Mouse (Mus musculus): ENCODE results near the gene Phykpl.

Gene Phykpl

GRCm38 (mm10) chr11:51584431-51585248 is at the start of gene Phykpl:
Phykpl (plus strand) TSS chr11:51584757.
- DNase-seq (ENCODE audit: inconsistent age in 2 of 2, low spot score in 1 of 2), result peak; percentile 98 to 99

- DNase-seq (ENCODE audit: inconsistent age in 2 of 2, low spot score in 1 of 2), result no peak
Observed at GRCm38 (mm10) chr11:51538388-51538787, 46.2 kb upstream of the Phykpl start.

- no peak for DNase-seq (ENCODE audit: inconsistent age in 2 of 2, low spot score in 1 of 2)
Observed at GRCm38 (mm10) chr11:51538919-51539758, 45.4 kb upstream of the Phykpl start.

- peak; percentile 93 to 98 for DNase-seq (ENCODE audit: inconsistent age in 2 of 2, low spot score in 1 of 2)
Observed at GRCm38 (mm10) chr11:51539759-51540282, 44.7 kb upstream of the Phykpl start.

GRCm38 (mm10) chr11:51542424-51542823 is 42.1 kb upstream of the Phykpl start:
- DNase-seq (ENCODE audit: inconsistent age in 2 of 2, low spot score in 1 of 2), result no peak

- DNase-seq (ENCODE audit: inconsistent age in 2 of 2, low spot score in 1 of 2), result no peak
Observed at GRCm38 (mm10) chr11:51543487-51544050, 41.0 kb upstream of the Phykpl start.

GRCm38 (mm10) chr11:51544413-51544812 is 40.1 kb upstream of the Phykpl start:
- DNase-seq (ENCODE audit: inconsistent age in 2 of 2, low spot score in 1 of 2), result no peak

- no peak for DNase-seq (ENCODE audit: inconsistent age in 2 of 2, low spot score in 1 of 2)
Observed at GRCm38 (mm10) chr11:51545811-51546210, 38.7 kb upstream of the Phykpl start.

- DNase-seq (ENCODE audit: inconsistent age in 2 of 2, low spot score in 1 of 2), result peak in 1 of 2 experiments; percentile 43
Observed at GRCm38 (mm10) chr11:51551253-51551652, 33.3 kb upstream of the Phykpl start.

- DNase-seq (ENCODE audit: inconsistent age in 2 of 2, low spot score in 1 of 2), result no peak
Observed at GRCm38 (mm10) chr11:51552091-51552490, 32.5 kb upstream of the Phykpl start.

GRCm38 (mm10) chr11:51554590-51554989 is 30.0 kb upstream of the Phykpl start:
- no peak for DNase-seq (ENCODE audit: inconsistent age in 2 of 2, low spot score in 1 of 2)

- DNase-seq (ENCODE audit: inconsistent age in 2 of 2, low spot score in 1 of 2), result peak in 1 of 2 experiments; percentile 57
Observed at GRCm38 (mm10) chr11:51555066-51555465, 29.5 kb upstream of the Phykpl start.

GRCm38 (mm10) chr11:51563276-51563675 is 21.3 kb upstream of the Phykpl start:
- peak; percentile 37 to 66 for DNase-seq (ENCODE audit: inconsistent age in 2 of 2, low spot score in 1 of 2)

- no peak for DNase-seq (ENCODE audit: inconsistent age in 2 of 2, low spot score in 1 of 2)
Observed at GRCm38 (mm10) chr11:51565062-51565461, 19.5 kb upstream of the Phykpl start.

- no peak for DNase-seq (ENCODE audit: inconsistent age in 2 of 2, low spot score in 1 of 2)
Observed at GRCm38 (mm10) chr11:51565951-51566350, 18.6 kb upstream of the Phykpl start.

- no peak for DNase-seq (ENCODE audit: inconsistent age in 2 of 2, low spot score in 1 of 2)
Observed at GRCm38 (mm10) chr11:51568801-51569200, 15.8 kb upstream of the Phykpl start.

GRCm38 (mm10) chr11:51576454-51576853 is 8.1 kb upstream of the Phykpl start:
- no peak for DNase-seq (ENCODE audit: inconsistent age in 2 of 2, low spot score in 1 of 2)

GRCm38 (mm10) chr11:51577587-51577986 is 7.0 kb upstream of the Phykpl start:
- no peak for DNase-seq (ENCODE audit: inconsistent age in 2 of 2, low spot score in 1 of 2)

GRCm38 (mm10) chr11:51579024-51579423 is 5.5 kb upstream of the Phykpl start:
- no peak for DNase-seq (ENCODE audit: inconsistent age in 2 of 2, low spot score in 1 of 2)

GRCm38 (mm10) chr11:51582713-51583112 is 1.8 kb upstream of the Phykpl start:
- DNase-seq (ENCODE audit: inconsistent age in 2 of 2, low spot score in 1 of 2), result peak; percentile 90 to 96

GRCm38 (mm10) chr11:51584057-51584430 is 513 bp upstream of the Phykpl start:
- DNase-seq (ENCODE audit: inconsistent age in 2 of 2, low spot score in 1 of 2), result no peak
